In genomic region chr1:135564660-135565519, GRCm38 (mm10) we compare ENCODE assay signal across 9 mouse cellular contexts. TPM values are rescaled to one million over a fixed set of nuclear protein-coding genes. Genes with fewer than 3 reads are reported as not detected.
A peak's percentile ranks its signal among the peaks of the same experiment; 100 is the strongest.
DNase-seq lines count a peak whose midpoint lies in the region; ATAC-seq lines count a peak whose summit lies in the region.
"Had no signal": no experiment of that assay in that cellular context is flagged by ENCODE, and none has a peak within 500 bp of the region (broad histone marks: within the 10 kb centered on the region; RNA-seq: fewer than 3 reads in every experiment).

No protein-coding gene starts in this region.

- H3K4me1 ChIP-seq in neural tube, embryonic 11.5 days (ENCODE audit: control insufficient read depth, insufficient read depth, low read length): peaks cover 32% of the 10 kb centered on the region
- H3K4me1 ChIP-seq in midbrain, embryonic 10.5 days: peaks cover 57% of the 10 kb centered on the region

- H3K9ac ChIP-seq in neural tube, embryonic 11.5 days (ENCODE audit: low read length): no peak overlapping the region

- H3K27me3 ChIP-seq in neural tube, embryonic 11.5 days (ENCODE audit: control insufficient read depth, insufficient read depth, low read length): no peaks in the 10 kb centered on the region
- H3K27me3 ChIP-seq in midbrain, embryonic 10.5 days (ENCODE audit: low read depth, poor library complexity, severe bottlenecking): no peaks in the 10 kb centered on the region

- ATAC-seq in neural tube, embryonic 11.5 days (ENCODE audit: insufficient read depth, low FRiP score, low TSS enrichment): no peak

- DNase-seq in cerebellum, postnatal 10 days: peak; percentile 74 to 76
- DNase-seq in cerebellum, adult 9-10 months: no peak
- DNase-seq in neural tube, embryonic 11.5 days (ENCODE audit: low spot score): no peak
- no peak for DNase-seq in neural tube, embryonic 10.5 days (ENCODE audit: extremely low spot score, low spot score)
- DNase-seq in midbrain, embryonic 10.5 days (ENCODE audit: low spot score): peak; percentile 41
- no peak for DNase-seq in adrenal gland, postnatal 36 days
- no peak for DNase-seq in spleen, adult 18-20 months
- no peak for DNase-seq in adrenal gland, postnatal 4 days (ENCODE audit: low spot score in 2 of 2)
- DNase-seq: lung, adult 18-20 months had no signal

- no peaks in the 10 kb centered on the region for H3K9me3 ChIP-seq in neural tube, embryonic 11.5 days (ENCODE audit: control insufficient read depth, low read length)
- H3K9me3 ChIP-seq in midbrain, embryonic 10.5 days (replicated peaks): no peaks in the 10 kb centered on the region

- WGBS in neural tube, embryonic 11.5 days: 40% methylated on average over 10 of the region's 10 CpGs
- 41% methylated on average over 10 of the region's 10 CpGs for WGBS in midbrain, embryonic 10.5 days

- no peaks in the 10 kb centered on the region for H3K36me3 ChIP-seq in neural tube, embryonic 11.5 days (ENCODE audit: control insufficient read depth, insufficient read depth, low read length)
- H3K36me3 ChIP-seq in midbrain, embryonic 10.5 days: no peaks in the 10 kb centered on the region

- H3K27ac ChIP-seq in neural tube, embryonic 11.5 days (ENCODE audit: low read depth, low read length): peak overlapping the region; percentile 23; the same call in 1 of the 2 replicates
- peak overlapping the region; percentile 68 for H3K27ac ChIP-seq in midbrain, embryonic 10.5 days (replicated peaks)

- H3K4me3 ChIP-seq in neural tube, embryonic 11.5 days (ENCODE audit: low read depth, low read length): no peak overlapping the region
- H3K4me3 ChIP-seq in midbrain, embryonic 10.5 days: no peak overlapping the region

- H3K4me2 ChIP-seq in neural tube, embryonic 11.5 days (ENCODE audit: low read depth): no peak overlapping the region

RNA-seq across cellular contexts. Expression of gene Nav1, which starts 42.2 kb away (rescaled TPM):
- polyA plus RNA-seq in neural tube, embryonic 11.5 days (2014; fragmentation: Nextera tagmentation; extraction: Ambion mirVana): 18.1 and 20.0 TPM in 2 replicates
- 14.5 and 16.5 TPM in 2 replicates for polyA plus RNA-seq in midbrain, embryonic 10.5 days (2016; fragmentation: Nextera tagmentation; extraction: Ambion mirVana)
- 10 to 100 TPM; 11.3 to 17.1 TPM for total RNA-seq in adrenal gland, postnatal 36 days (2021)
- total RNA-seq in adrenal gland, postnatal 4 days (2021): 10 to 100 TPM; 37.2 to 41.6 TPM

Comparison
In these comparisons a context has a peak if more than half of its experiments do, and no peak if none do; other contexts are left out.
1. DNase-seq: peak in cerebellum, postnatal 10 days (2 of 2) and midbrain, embryonic 10.5 days (single experiment); none in cerebellum, adult 9-10 months (single experiment), neural tube, embryonic 11.5 days (single experiment), neural tube, embryonic 10.5 days (single experiment), adrenal gland, postnatal 36 days (0 of 2), spleen, adult 18-20 months (0 of 2) and adrenal gland, postnatal 4 days (0 of 2).